Mouse (Mus musculus) liver, embryonic 16.5 days (tissue): ENCODE data around the gene Vil1. TPM values are rescaled to one million over a fixed set of nuclear protein-coding genes. Genes with fewer than 3 reads are reported as not detected.

ENCODE experiments used
- ATAC-seq: fragments of 200-750 bp; cut with Nextera tagmentation; 2 replicates; pipeline ENCODE4 v1.8.0; 2017; ENCODE audit warnings: low read depth, mild to moderate bottlenecking, moderate number of reproducible peaks, moderate library complexity
- H3K27ac ChIP-seq: fragments of 300-500 bp; sonication (generic); 2 replicates; pipeline ENCODE4 v1.5.1; 2014; ENCODE audit warnings: mild to moderate bottlenecking, low read length
- H3K27me3 ChIP-seq: fragments of 300-500 bp; sonication (generic); 2 replicates; pipeline ENCODE4 v1.6.1; 2014; ENCODE audit warnings: low read depth, low read length, mixed read lengths; ENCODE audit not compliant: control insufficient read depth, insufficient read depth
- H3K36me3 ChIP-seq: fragments of 300-500 bp; sonication (generic); 2 replicates; pipeline ENCODE4 v1.6.1; 2014; ENCODE audit warnings: mild to moderate bottlenecking; ENCODE audit not compliant: control insufficient read depth, insufficient read depth
- H3K4me1 ChIP-seq: fragments of 300-500 bp; sonication (generic); 2 replicates; pipeline ENCODE4 v1.6.1; 2014; ENCODE audit warnings: low read depth, low read length, mixed read lengths; ENCODE audit not compliant: control insufficient read depth
- H3K4me2 ChIP-seq: fragments of 300-500 bp; sonication (generic); 2 replicates; pipeline ENCODE4 v1.6.1; 2014; ENCODE audit warnings: low read depth, low read length, mixed read lengths
- H3K4me3 ChIP-seq: fragments of 300-500 bp; sonication (generic); 2 replicates; pipeline ENCODE4 v1.5.1; 2014; ENCODE audit warnings: low read depth, mild to moderate bottlenecking, low read length
- H3K9ac ChIP-seq: fragments of 300-500 bp; sonication (generic); 2 replicates; pipeline ENCODE4 v1.6.1; 2014; ENCODE audit warnings: low read depth, low read length
- H3K9me3 ChIP-seq: fragments of 300-500 bp; sonication (generic); replicated peaks from 2 replicates; pipeline ENCODE4 v1.6.1; 2016; ENCODE audit warnings: low read length; ENCODE audit not compliant: control insufficient read depth
- WGBS: fragments of 180-500 bp; shearing (Covaris S2); extraction: QIAGEN DNeasy Blood & Tissue Kit; methylation state at CpG from one replicate; pipeline ENCODE4 v1.1.7; 2014; ENCODE audit not compliant: insufficient replicate concordance; 5-methylcytosine and 5-hydroxymethylcytosine counted together
- polyA plus RNA-seq: library from polyadenylated mRNA; unstranded; fragments of >200 nt; fragmentation: Nextera tagmentation; extraction: Ambion mirVana; gene quantifications from 2 replicates; pipeline ENCODE4 v1.2.1, GENCODE M21; 2015

Vil1 gene
- polyA plus RNA-seq, 1 experiment from 2014 or later = 1.6 TPM

DNA sequence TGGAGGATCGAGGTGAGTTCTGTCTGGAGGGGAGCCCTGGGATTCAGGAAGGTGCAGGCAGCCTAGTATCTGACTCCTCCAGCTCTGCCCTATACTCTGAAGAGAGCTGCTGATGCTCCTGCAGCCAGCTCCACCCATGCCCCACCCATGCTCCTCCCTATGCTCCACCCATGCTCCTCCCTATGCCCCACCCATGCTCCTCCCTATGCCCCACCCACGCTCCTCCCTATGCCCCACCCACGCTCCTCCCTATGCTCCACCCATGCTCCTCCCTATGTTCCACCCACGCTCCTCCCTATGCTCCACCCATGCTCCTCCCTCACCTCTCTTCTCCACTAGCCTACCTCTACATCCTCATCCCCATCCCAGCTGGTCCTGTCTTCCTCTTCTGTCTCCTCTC is 6.0 kb downstream of the Vil1 start:
- H3K4me3 ChIP-seq = no peak overlapping the region
- H3K9me3 ChIP-seq = peaks cover 8% of the 10 kb centered on the region; the same call in 1 of the 2 replicates
- H3K36me3 ChIP-seq = no peaks in the 10 kb centered on the region
- ATAC-seq = peak; percentile 78
- no peak overlapping the region for H3K4me2 ChIP-seq
- H3K4me1 ChIP-seq = peaks cover 10% of the 10 kb centered on the region
- H3K9ac ChIP-seq = no peak overlapping the region
- no peaks in the 10 kb centered on the region for H3K27me3 ChIP-seq
- H3K27ac ChIP-seq = no peak overlapping the region
- 38% methylated on average over 4 of the region's 4 CpGs for WGBS

DNA sequence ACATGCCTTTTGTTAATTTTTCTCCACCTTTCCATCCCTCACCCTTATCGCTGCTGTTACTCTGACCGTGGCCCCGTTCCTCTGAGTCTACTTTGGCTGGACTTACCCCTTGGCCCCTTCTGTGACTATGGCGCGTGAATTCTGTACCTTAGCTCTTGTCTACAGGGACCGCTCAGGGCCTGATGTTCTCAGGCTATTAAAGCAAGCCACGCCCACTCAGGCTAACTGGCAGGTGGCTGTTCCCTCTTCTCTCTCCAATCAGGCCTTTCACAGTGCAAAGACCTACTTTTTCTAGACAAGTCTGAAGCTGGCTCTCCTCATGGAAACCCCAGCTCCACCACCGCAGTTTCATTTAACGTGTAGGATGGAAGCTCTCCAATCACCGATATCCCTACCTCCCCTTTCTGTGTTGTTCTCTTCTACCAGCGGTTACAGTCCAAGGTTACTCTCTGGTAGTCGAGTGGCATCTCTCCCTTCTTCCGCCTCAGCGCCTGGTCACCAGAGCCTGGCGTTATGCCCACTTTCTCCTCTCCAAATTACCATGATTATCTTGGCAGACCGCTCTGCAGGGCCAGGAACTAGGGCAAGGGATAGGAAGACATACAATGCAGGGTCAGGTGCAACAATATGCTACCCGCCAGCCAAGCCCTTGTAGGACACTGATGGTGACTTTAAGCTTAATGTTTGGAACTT is 9.7 kb downstream of the Vil1 start:
- peaks cover 10% of the 10 kb centered on the region for H3K4me1 ChIP-seq
- H3K27me3 ChIP-seq = no peaks in the 10 kb centered on the region
- H3K27ac ChIP-seq = no peak overlapping the region
- no peak overlapping the region for H3K4me3 ChIP-seq
- 70% methylated on average over 17 of the region's 17 CpGs for WGBS
- no peak overlapping the region for H3K4me2 ChIP-seq
- H3K9me3 ChIP-seq = peaks cover 8% of the 10 kb centered on the region; the same call in 1 of the 2 replicates
- no peak for ATAC-seq
- no peaks in the 10 kb centered on the region for H3K36me3 ChIP-seq
- no peak overlapping the region for H3K9ac ChIP-seq

DNA sequence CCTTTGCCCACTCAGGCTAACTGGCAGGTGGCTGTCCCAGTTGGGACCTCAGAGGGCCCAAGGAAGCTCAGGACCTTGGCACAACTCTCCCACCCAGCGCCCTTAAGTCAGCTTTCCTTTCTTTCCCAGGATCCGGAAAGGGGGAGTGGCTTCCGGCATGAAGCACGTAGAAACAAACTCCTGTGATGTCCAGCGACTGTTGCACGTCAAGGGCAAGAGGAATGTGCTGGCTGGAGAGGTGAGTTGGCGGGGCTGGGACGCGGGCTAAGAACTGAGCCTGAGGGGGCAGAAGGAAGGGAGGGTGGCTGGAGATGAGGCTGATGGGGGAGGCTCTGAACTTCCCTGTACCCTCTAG is 10.2 kb downstream of the Vil1 start:
- 59% methylated on average over 9 of the region's 9 CpGs for WGBS
- no peaks in the 10 kb centered on the region for H3K27me3 ChIP-seq
- H3K9ac ChIP-seq = no peak overlapping the region
- no peak overlapping the region for H3K27ac ChIP-seq
- no peak for ATAC-seq
- peaks cover 5% of the 10 kb centered on the region for H3K4me1 ChIP-seq
- no peaks in the 10 kb centered on the region for H3K36me3 ChIP-seq
- H3K4me2 ChIP-seq = no peak overlapping the region
- no peak overlapping the region for H3K4me3 ChIP-seq
- H3K9me3 ChIP-seq = peaks cover 8% of the 10 kb centered on the region; the same call in 1 of the 2 replicates

DNA sequence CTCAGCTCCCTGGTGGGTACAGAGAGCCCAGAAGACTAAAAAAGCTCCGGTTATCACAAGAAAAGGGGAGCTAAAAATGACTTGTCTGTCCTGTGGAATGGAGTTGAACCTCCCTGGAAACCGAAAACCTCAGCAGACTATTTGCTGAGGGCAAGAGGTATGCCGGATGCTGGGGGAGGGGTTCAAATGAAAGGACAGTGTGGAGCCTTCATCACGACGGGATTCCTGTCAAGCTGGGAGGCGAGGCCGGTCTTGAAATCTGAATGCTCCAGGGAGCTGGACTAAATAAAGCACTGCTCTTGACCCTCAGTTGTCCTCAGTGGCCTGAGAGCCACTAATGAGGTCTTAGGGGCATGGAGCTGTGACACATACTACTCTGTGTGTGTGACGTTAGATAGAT is 14.0 kb downstream of the Vil1 start:
- ATAC-seq = no peak

DNA sequence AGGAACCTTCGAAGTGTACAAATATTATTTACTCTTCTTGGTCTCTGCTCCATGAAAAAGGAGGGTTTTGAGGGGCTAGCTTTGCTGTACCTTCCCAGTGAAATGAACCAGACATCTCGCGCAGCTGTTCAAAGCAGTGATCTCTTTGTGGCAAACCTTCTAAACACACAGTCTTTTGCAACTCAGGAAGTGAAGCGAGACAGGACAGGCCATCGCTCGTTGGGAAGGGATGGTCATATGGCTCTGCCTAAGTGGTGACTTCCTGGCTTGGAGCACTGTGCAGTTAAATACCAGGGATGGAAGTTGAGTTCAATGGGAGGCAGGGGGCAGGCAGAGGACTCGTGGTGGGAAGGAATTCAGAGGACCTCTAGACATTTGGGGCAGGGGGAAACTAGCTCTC is 16.7 kb downstream of the Vil1 start:
- Histone ChIP-seq H3K4me3 (no peak overlapping the region), H3K27ac (no peak overlapping the region), H3K4me2 (no peak overlapping the region), H3K9me3 (no peaks in the 10 kb centered on the region), H3K36me3 (no peaks in the 10 kb centered on the region), H3K4me1 (no peaks in the 10 kb centered on the region; the same call in 1 of the 2 replicates), H3K9ac (no peak overlapping the region), H3K27me3 (no peaks in the 10 kb centered on the region)
- WGBS = 31% methylated on average over 7 of the region's 7 CpGs
- ATAC-seq = no peak

More for the DNA sequence above, 14.0 kb downstream of the Vil1 start:
- Histone ChIP-seq H3K27me3 (no peaks in the 10 kb centered on the region), H3K4me3 (no peak overlapping the region), H3K4me2 (no peak overlapping the region), H3K27ac (no peak overlapping the region), H3K36me3 (no peaks in the 10 kb centered on the region), H3K4me1 (no peaks in the 10 kb centered on the region; the same call in 1 of the 2 replicates), H3K9me3 (no peaks in the 10 kb centered on the region), H3K9ac (no peak overlapping the region)
- WGBS = 50% methylated on average over 8 of the region's 8 CpGs

DNA sequence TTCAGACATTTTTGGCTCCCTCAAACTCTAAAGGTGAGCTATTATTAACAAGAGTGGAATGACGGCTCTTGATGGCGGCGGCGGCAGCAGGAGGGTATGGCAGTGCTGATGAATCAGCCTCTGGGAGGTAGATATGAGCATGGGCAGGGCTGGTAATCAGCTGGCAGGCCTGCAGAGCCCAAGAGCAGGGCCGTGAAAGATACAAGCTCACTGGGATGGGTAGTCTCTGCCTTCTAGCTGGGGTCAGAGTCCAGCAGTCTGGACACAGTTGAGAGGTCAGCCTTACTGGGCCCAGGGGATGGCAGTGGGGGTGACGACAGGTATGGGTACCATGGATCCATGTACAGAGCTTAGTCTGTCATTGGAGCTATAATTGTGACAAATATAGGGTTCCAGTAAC is 24.0 kb downstream of the Vil1 start:
- H3K9me3 ChIP-seq = no peaks in the 10 kb centered on the region
- peaks cover 3% of the 10 kb centered on the region; the same call in 1 of the 2 replicates for H3K36me3 ChIP-seq
- peak; percentile 77 for ATAC-seq
- no peak overlapping the region for H3K4me2 ChIP-seq
- H3K9ac ChIP-seq = no peak overlapping the region
- H3K4me3 ChIP-seq = no peak overlapping the region
- WGBS = 52% methylated on average over 6 of the region's 6 CpGs
- H3K27ac ChIP-seq = no peak overlapping the region
- no peaks in the 10 kb centered on the region for H3K27me3 ChIP-seq
- H3K4me1 ChIP-seq = peaks cover 32% of the 10 kb centered on the region

DNA sequence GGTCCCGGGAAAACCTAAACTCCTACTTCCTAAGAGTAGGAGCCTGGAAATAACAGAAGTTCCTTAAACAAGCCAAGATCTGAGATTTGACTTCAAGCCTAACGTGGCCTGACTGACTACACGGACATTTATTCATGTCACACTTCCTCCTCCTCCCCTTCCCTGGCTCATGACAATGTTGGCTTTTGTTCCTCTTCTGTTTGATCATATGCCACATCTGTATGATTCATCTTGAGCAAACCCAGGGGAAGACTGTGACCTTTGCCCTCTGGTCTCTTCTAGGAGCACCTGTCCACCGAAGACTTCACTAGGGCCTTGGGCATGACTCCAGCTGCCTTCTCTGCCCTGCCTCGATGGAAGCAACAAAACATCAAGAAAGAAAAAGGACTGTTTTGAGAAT is 25.4 kb downstream of the Vil1 start:
- peaks cover 15% of the 10 kb centered on the region for H3K36me3 ChIP-seq
- H3K4me3 ChIP-seq = no peak overlapping the region
- H3K4me2 ChIP-seq = no peak overlapping the region
- no peak overlapping the region for H3K27ac ChIP-seq
- no peak overlapping the region for H3K9ac ChIP-seq
- H3K4me1 ChIP-seq = peaks cover 32% of the 10 kb centered on the region
- H3K27me3 ChIP-seq = no peaks in the 10 kb centered on the region
- 66% methylated on average over 5 of the region's 5 CpGs for WGBS
- no peak for ATAC-seq
- H3K9me3 ChIP-seq = no peaks in the 10 kb centered on the region

DNA sequence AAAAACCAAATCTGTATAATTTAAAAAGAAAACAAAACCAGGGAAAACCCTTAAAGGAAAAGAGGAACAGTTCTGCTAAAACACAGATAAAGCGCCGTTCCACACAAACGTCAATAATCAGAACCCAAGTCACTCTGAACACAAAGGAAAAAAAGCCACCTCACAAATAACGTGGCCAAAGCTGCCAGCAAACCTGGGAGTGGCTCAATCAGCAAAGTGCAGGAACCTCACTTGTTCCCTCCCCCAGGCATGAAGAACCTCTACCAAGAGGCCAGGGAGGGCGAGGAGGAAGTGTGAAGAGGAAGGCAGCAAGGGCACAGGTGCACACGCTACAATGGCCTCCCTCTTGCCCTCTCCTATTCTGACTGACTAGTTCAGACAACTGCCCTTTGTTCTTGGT is 26.4 kb downstream of the Vil1 start:
- Histone ChIP-seq H3K9ac (no peak overlapping the region), H3K27me3 (no peaks in the 10 kb centered on the region), H3K4me2 (no peak overlapping the region), H3K27ac (peak overlapping the region; percentile 61), H3K36me3 (peaks cover 19% of the 10 kb centered on the region), H3K9me3 (no peaks in the 10 kb centered on the region), H3K4me3 (no peak overlapping the region), H3K4me1 (peaks cover 32% of the 10 kb centered on the region)
- 20% methylated on average over 6 of the region's 6 CpGs for WGBS
- peak; percentile 66 for ATAC-seq

DNA sequence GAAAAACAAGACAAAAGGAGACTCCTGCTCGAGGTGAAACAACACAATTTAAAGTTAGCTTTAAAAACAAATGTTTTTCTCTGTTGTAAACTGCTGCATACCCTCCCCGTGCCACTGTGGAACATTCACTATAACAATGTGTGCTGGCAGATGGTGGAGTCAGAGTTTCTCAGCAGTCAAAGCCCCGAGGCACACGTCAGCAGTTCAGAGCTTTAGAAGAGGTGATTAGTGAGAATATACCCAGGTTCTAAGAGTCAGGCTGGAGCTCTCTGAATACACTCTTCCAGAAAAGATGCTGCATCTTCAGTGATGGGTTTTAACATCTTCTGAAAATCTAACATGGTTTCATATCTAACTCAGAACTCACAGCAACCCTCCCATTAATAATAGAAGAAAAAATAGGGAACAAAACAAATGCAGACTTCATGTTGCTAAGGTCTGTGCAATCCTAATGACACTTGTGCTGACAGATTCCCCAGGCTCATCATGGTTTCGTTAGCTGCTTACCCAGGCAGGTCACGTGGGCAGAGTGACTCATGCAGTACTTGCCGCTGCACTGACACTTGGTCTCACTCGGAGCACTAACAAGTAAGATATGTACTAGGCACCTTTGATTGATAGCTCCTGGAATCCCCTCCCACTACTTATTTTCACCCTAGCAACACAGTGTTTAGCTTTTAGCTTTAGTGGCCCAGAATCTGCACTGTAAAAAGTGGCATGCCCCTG is 28.7 kb downstream of the Vil1 start:
- no peak overlapping the region for H3K9ac ChIP-seq
- no peaks in the 10 kb centered on the region for H3K9me3 ChIP-seq
- peaks cover 28% of the 10 kb centered on the region for H3K36me3 ChIP-seq
- ATAC-seq = no peak
- H3K4me2 ChIP-seq = no peak overlapping the region
- no peaks in the 10 kb centered on the region for H3K27me3 ChIP-seq
- WGBS = 71% methylated on average over 8 of the region's 8 CpGs
- H3K4me3 ChIP-seq = no peak overlapping the region
- peaks cover 24% of the 10 kb centered on the region for H3K4me1 ChIP-seq
- H3K27ac ChIP-seq = no peak overlapping the region
